Mouse (Mus musculus) erythroblast, adult 5-6 weeks (primary cell): ENCODE measurements around the gene Extl2. TPM values are rescaled to one million over a fixed set of nuclear protein-coding genes. Genes with fewer than 3 reads are reported as not detected.
A peak's percentile ranks its signal among the peaks of the same experiment; 100 is the strongest.

Experiments
- ATAC-seq: replicated peaks from 2 replicates; pipeline ENCODE4 v1.8.0; 2016; ENCODE audit warnings: moderate number of reproducible peaks, mild to moderate bottlenecking, moderate TSS enrichment, inconsistent platforms; ENCODE audit not compliant: poor library complexity, low FRiP score, severe bottlenecking
- total RNA-seq, 2 experiments: library from RNA; stranded (forward) in 1 of 2; stranded (reverse) in 1 of 2; fragments of 150-400 nt in 1 of 2; fragments of 200-764, 138-1000 nt in 1 of 2; gene quantifications; 2 replicates each; pipeline versions ENCODE4 v1.2.3 to v1.2.4; 2015 to 2017; ENCODE audit warnings: low replicate concordance in 2 of 2

Gene Extl2
- total RNA-seq, 2 experiments from 2014 or later: 1.4 to 4.6 TPM

DNA sequence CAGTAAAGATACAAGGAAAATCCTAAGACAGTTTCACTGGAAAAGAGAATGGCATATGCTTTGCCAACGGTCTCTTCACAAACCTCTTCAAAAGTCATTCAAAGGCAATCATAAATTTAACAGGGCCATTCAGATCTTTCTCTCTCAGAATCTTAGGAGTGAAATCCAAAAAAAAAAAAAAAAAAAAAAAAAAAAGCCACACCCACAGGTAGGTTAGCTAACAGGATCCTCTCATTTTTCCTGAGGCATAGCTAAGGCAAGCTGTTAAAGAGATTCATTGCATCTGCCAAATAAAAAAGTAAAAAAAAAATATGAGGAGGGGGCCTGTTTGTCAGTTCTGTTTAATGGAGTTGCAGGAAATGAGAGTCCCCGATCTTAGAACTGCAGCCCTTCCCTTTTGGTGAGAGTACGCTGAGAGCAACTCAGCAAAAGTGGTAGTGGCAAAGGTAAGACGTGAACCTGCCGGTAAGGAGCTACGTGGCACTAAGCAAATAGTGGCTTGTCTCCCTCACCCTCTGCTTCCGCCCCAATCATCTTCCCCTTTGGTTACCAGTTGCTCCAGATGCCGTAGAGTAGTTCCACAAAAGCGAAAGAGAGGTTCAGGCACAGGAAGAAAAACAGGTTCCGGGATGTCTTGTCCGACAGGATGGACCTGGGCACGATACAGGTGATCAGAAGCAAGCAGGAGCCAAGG lies 831 bp upstream of the Extl2 start:
- peak; percentile 60 for ATAC-seq

DNA sequence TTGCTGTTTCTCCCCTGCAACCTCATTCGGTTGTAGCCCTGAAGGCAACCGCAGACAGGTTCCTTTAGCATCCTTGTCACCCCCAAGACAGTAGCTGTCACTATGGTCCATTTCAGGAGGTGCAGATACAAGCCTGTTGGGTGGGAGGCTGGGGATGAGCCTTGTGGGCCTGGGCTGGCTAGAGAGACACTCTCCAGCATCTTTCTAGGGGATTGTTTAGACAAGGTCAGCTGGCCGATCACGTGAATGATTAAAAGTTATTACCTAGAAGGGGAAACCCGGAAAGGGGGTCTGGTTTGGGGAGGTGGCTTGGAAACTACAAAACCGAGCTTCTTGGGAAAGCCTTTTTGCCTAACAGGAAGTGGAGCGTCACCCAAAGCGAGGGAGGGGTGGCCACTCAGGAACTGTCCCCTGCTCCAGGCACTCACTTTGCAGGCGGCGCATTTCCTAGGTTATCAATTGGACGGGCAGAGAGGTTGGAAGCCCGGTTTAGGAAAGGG lies 729 bp downstream of the Extl2 start:
- ATAC-seq: 0 out of 2 replicates have a peak, but pooled peaks have one; percentile 21

DNA sequence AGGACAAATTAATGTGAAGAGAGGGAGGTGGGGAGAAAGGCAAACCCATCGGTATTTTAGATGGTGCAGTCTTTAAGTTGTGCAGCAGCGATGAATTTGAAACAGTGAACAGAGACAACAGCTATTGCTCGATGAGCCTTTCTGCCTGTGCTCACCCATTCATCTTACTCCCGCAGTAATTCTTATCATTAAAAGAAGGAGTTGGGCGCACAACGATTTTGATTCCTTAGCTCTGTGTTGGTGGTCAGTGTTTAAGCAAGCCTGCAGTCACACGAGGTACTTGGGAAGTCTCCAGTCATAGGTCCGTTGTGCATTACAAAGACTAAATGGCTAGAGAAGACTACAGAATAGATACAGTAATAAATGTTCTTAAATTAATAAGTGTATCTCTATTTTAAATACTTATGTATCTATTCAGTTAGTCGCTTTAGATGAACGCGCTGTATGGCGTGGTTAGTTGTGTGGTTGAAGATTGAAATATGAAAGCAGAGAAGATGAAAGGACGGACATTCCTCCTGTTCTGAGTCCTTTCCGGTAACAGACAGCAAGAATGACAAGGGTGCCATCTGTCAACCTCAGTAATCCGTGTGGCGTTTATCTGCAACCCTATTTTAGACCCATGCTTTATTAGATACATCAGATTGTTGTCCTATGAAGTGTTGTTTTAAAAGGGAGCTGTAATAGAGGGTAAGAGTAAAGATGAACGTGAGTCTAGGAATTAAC lies 2.5 kb downstream of the Extl2 start:
- ATAC-seq: no peak

DNA sequence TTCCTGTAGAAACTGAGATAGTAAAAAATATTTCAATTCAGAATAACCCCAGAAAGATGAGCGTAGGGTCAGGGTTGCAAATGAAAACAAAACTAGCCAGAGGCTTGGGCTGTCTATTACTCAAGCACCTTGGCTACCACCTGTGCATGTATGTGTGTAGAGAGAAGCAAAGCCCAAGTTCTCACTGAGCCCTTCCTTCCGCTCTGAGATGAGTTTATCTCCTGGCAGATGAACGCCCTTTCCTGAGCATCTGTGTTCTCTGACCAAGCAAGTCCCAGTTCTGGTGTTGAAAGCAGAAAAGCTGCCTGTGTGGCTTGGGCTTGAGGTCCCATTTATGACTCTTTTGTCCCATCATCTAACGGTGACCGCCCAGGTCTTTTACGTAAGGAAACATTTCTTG lies 7.6 kb downstream of the Extl2 start:
- ATAC-seq: no peak

DNA sequence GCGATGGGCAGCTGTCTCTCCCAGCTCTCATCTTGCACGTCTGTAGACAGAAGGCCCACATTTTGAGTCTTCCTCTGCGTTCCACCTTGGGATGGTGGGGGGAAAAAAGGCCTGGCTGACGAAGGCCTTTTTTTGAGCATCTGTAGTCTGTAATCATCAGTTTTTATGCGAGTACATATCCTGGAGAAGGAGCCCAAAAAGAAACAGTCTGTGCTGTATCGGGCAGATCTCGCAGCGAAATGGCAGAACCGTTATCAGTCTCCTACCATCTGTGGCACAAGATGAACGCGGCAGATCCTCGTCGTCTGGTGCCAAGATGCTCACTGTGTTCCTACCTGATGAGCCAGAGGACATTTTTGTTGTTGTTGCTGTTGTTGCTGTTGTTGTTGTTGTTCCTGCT lies 8.9 kb downstream of the Extl2 start:
- ATAC-seq: no peak

DNA sequence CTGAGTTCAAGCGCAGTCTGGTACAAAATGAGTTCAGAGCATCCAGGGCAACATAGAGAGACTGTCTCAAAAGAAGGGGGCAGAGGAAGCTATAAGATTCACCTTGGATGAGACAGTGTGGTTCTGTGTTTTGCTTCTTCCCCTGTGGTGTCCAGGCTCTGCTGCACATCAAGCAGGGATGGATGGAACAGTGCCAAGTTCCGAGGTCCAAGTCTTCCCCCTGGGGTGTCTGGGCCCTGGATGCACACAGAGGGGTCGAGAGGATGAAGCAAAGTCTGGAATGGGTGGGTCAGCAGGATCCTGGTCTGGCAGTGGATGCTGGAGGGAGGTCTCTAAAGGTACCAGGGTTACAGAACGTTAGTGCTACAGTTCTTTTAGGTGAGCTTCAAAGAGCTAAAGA lies 11.3 kb downstream of the Extl2 start:
- no peak for ATAC-seq

DNA sequence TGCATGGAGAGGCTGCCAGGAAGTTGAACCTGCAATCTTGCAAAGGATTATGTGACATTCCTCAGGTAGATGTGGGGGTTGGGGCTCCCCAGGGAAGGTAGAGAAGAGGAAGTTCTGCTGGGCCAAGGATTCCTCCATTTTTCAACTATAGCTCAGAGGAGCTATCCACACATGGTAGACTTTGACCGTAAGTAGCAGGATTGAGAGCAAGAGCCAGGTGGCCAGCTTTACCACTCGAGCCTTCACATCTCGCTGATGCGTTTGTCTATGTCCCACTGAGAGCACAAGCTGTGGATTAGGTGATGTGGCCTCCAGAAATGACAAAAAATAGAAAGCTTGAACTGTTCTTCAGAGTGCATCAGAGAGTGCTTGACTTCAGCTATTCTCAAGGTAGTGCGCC lies 11.9 kb downstream of the Extl2 start:
- no peak for ATAC-seq

DNA sequence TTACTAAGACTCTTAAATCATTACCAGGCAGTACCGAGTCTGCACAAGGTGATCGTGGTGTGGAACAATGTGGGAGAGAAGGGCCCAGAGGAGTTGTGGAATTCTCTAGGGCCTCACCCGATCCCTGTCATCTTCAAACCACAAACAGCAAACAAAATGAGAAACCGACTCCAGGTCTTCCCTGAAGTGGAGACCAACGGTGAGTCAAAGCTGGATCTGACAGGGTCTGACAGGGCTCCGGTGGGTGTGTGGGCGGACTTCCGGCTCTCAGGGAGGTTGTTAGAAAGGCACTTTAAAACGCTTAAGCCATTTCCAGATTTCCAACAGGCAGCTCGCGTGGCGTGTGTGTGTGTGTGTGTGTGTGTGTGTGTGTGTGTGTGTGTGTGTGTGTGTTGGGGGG lies 17.0 kb downstream of the Extl2 start:
- no peak for ATAC-seq

DNA sequence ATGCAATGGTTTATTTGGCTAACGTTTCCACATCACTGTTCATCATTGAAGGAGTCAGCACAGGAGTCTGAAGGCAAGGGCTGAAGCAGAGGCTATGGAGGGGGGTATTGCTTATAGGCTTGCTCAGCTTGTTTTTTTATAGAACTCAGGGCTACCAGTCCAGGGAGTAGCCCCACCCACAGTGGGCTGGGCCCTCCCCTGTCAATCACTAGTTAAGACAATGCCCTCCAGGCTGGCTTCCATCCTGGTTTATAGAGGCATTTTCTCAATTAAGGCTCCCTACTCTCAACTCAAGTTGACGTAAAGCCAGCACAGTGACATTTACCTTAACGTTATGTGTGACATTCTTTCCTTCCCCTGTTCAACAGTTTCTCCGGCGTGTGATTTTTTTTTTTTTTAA lies 17.4 kb downstream of the Extl2 start:
- ATAC-seq: no peak

DNA sequence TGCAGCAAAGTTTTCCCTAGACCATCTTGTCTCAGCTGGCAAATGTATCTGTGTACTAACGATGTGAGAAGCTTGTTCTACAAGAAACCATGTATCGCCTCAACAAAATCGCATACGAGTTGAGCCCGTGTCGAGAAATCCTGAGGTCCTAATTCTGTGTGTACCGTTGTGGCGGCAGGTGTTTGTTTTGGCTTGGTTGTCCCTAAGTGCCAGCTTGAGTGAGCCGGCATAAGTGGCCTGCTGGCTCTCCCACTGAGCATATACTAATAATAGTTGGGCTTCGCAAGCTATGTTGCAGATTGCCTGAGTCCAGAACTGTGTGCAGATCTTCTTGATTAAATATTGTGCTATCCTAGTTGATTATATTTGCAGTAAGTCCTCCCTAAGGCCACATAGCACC lies 18.4 kb downstream of the Extl2 start:
- no peak for ATAC-seq

DNA sequence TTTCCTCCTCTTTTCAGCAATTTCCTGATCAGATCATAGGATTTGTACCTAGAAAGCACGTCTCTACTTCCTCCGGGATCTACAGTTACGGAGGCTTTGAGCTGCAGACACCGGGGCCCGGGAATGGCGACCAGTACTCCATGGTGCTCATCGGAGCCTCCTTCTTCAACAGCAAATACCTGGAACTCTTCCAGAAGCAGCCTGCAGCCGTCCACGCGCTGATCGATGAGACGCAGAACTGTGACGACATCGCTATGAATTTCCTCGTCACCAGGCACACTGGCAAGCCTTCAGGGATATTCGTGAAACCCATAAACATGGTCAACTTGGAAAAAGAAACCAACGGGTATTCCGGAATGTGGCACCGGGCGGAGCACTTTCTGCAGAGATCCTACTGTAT lies 19.7 kb downstream of the Extl2 start:
- no peak for ATAC-seq

DNA sequence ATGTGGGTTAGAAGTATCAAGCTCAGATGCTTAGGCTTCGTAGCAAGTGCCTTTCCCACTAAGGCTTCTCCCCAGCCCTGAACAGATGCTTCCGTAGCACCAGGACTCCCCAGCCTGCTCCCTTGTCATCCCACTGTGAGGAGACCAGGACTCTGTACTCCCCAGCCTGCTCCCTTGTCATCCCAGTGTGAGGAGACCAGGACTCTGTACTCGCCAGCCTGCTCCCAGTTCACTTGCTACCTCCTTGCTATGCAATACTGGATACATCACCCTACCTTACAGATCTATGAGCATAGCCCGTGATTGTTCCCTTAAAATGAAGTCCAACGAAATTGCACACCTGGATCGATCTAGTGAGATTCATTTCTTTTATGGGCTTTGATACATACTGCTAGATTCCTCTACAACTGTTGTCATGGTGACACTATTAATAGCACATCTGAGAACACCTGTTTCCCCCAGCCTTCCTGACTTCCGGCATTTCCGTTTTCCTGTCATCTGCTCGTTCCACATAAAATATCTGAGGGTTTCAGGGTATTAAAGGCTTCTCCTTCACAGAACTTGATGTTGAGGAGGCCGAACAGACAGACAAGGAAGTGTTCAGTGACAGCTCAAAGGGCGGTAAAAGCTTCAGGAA lies 23.0 kb downstream of the Extl2 start:
- no peak for ATAC-seq

DNA sequence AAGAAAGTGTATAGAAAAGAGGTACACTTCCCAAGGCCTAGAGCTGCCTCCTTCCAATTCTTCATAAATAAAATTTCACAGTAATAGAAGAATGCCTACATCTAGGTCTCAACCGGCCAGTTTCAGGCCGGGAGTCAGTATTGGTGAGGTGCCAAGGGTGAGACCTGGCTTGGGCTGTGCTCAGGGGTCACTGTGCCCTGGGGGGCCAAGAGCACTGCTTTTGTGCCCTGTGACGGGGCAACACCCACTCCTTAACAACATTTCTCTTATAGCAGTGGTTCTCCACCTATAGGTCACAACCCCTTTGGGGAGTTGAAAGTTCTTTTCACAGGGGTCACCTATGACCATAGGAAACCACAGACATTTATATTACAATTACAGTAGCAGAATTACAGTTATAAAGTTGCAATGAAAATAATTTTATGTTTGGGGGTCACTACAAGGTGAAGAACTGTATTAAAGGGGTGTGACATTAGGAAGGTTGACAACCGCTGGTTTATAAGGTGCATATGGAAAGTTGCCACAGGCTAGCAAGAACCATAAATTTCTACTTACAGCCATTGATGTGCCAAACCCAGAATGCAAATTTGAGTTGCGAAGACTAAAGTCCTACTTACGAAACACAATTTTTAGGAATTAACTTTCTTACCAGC lies 26.1 kb downstream of the Extl2 start:
- ATAC-seq: no peak

DNA sequence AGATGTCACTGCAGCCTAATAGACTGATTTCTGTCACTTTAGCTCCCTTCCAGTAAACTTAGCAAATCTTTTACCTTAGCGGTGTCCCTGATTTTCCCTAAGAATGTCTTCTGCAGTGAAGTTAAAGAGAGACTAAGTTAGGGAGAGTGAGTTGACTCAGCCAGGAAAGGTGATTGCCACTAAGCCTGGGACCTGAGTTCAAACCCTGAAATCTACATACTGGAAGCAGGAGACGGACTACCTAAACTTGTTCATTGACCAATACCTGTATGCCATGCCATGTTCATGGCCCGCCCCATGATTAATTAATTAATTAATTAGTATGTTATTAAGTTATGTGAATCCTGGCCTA lies 26.6 kb downstream of the Extl2 start:
- no peak for ATAC-seq

DNA sequence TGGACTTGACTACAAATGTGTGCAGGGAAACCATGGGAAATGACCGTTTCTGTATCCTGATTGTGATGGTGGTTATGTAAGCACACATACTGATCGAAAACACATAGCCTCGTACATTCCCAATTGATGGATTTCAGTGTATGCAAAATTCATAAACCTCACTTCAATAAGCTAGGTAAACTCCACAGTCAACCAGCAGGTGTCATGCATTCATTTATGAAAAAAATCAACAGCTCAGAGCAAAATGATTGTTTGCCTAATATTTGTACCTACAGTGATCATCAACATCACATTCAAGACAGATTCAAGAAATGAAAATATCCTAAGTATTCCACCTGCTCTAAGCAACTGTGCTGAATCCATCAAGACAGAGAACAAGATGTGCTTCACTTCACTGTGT lies 33.5 kb downstream of the Extl2 start:
- ATAC-seq: no peak

DNA sequence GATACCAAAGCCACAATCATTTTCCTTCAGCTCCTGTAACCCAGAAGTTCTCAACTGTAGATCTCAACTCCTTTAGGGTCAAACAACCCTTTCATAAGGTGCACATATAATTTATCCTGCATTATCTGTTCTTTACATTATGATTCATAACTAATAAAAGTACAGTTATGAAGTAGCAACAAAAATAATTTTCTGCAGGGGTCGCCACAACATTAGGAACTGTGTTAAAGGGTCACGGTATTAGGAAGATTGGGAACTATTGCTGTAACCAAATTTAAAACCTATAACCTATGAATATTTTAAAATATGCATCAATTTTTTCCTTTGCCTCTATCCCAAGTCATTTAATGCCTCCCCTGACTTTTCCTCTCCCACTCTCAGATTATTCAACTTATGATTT lies 38.7 kb downstream of the Extl2 start:
- no peak for ATAC-seq

DNA sequence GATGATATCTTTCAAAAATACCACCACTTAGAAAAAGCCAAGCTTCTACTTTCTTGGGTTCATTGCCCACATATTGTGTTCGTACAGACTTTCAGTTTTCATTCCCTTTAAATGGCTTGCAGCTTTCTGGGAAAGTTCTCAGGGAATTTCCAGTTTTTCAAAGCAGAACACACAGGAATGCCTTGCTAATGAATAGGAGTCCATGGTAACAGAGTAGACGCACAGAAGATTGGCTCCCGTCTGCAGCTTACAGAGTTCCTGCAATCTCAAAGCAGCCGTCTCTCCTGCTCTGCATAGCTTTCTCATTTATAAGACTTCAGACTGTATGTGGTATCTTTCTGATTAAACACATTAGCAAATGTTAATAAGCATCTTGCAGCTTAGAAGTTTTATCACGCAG lies 39.8 kb downstream of the Extl2 start:
- ATAC-seq: no peak

DNA sequence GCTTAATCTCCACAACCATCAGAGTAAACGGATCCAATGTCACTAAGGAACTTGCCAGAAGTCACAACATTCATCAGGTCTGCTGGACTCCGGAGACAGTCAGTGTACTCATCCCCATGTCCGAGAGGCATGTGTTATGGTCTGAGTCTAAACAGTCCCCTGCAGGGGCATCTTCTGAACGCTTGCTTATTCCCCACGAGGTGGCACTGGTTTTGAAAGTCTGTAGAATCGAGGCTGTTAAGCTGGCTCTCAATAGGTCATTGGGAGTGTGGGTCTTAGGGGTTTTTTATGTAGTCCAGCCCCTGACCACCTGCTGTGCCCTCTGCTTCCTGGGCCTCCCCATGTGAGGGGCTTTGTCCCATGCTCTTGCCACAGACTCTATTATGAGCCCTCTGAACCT lies 49.8 kb downstream of the Extl2 start:
- ATAC-seq: no peak

DNA sequence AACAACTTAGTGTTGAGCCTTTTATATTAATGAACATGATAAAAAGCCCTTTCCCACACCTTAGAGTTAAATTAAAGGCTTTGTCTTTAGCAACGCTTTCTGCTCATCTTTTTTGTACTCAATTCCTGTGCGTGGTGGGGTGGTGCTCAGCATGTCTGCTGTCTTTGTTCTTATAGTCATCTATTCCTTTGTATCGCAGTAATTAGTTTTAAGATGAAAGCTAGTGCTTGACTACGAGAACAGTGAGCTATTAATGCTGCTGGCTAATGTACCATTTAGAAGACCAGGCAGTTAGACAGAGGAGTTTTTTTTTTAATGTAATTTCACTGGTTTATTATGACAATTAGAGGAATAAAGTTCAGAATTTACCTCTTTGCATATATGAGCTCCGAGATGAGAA lies 53.1 kb downstream of the Extl2 start:
- ATAC-seq: no peak

DNA sequence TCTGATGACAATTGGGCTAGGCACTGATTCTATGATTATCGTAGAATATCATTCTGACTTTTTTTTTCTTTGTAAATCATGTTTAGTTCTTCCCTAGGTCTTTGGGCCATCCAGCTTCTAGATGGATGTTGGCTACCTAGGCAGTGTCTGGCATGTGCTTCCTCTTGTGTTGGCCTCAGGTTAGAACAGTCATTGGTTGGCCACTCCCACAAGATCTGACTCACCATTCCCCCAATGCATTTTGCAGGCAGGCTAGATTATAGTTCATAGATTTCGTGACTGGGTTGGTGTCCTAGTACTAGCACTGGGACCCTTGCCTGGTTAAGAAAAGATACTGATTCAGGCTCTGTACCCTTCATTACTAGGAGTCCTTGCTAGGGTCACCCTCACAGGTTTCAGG lies 54.9 kb downstream of the Extl2 start:
- ATAC-seq: no peak

DNA sequence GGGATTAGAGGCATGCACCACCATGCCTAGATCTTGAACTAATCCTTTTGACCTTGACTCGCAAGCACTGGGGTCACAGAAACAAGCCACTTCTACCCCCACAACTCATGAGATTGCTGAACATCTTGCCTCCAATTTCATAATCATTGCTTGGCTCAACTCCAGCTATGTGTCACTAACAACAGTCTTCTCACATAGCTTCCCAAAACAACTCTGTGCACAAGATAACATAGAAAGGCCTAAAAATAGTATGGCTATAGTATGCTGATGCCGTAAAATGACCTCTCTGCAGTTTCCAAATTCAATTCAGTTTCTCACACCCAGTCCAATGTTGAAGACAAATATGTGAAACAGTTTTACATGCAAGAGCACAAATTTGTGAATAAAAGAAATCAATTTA lies 65.3 kb downstream of the Extl2 start:
- no peak for ATAC-seq
